Comparison of ENCODE assay signal across 19 mouse cellular contexts in genomic region chr3:30392218-30392617, GRCm38 (mm10).
DNase-seq lines count a peak whose midpoint lies in the region; ATAC-seq lines count a peak whose summit lies in the region.
"Had no signal": no experiment of that assay in that cellular context is flagged by ENCODE, and none has a peak within 500 bp of the region (broad histone marks: within the 10 kb centered on the region; RNA-seq: fewer than 3 reads in every experiment).

No protein-coding gene starts in this region.

- no peaks in the 10 kb centered on the region for H3K27me3 ChIP-seq in lung, embryonic 15.5 days
- H3K27me3 ChIP-seq in forebrain, embryonic 12.5 days = no peaks in the 10 kb centered on the region
- H3K27me3 ChIP-seq: hindbrain, embryonic 13.5 days; limb, embryonic 12.5 days; midbrain, embryonic 12.5 days; neural tube, embryonic 13.5 days had no signal

- no peaks in the 10 kb centered on the region for H3K36me3 ChIP-seq in lung, embryonic 15.5 days
- no peaks in the 10 kb centered on the region for H3K36me3 ChIP-seq in forebrain, embryonic 12.5 days (replicated peaks)
- H3K36me3 ChIP-seq: embryonic facial prominence, embryonic 15.5 days; hindbrain, embryonic 13.5 days; limb, embryonic 12.5 days; midbrain, embryonic 12.5 days; neural tube, embryonic 13.5 days had no signal

- no peak for DNase-seq in lung, postnatal 25 days (ENCODE audit: low spot score)
- peak; percentile 21 to 30 for DNase-seq in heart, adult 9 months (ENCODE audit: low spot score in 2 of 2)
- DNase-seq in heart, postnatal 10 days = peak; percentile 62 to 66
- DNase-seq in embryo, embryonic 11 days = no peak
- DNase-seq in spleen, adult 18-20 months = no peak
- DNase-seq: gastrocnemius, postnatal 36 days; kidney, postnatal 25 days; lung, postnatal 4 days; right cerebral cortex, postnatal 14 days; thymus, postnatal 14 days had no signal

- H3K9me3 ChIP-seq in lung, embryonic 15.5 days = no peaks in the 10 kb centered on the region
- H3K9me3 ChIP-seq in forebrain, embryonic 12.5 days = no peaks in the 10 kb centered on the region
- H3K9me3 ChIP-seq: embryonic facial prominence, embryonic 15.5 days; hindbrain, embryonic 13.5 days; limb, embryonic 12.5 days; midbrain, embryonic 12.5 days; neural tube, embryonic 13.5 days had no signal

- no peak overlapping the region for H3K9ac ChIP-seq in lung, embryonic 15.5 days
- H3K9ac ChIP-seq in forebrain, embryonic 12.5 days = no peak overlapping the region
- H3K9ac ChIP-seq: embryonic facial prominence, embryonic 15.5 days; hindbrain, embryonic 13.5 days; limb, embryonic 12.5 days; midbrain, embryonic 12.5 days; neural tube, embryonic 13.5 days had no signal

- peaks cover 19% of the 10 kb centered on the region for H3K4me1 ChIP-seq in lung, embryonic 15.5 days
- peaks cover 11% of the 10 kb centered on the region for H3K4me1 ChIP-seq in forebrain, embryonic 12.5 days

- no peak overlapping the region for H3K4me2 ChIP-seq in lung, embryonic 15.5 days
- no peak overlapping the region for H3K4me2 ChIP-seq in forebrain, embryonic 12.5 days
- H3K4me2 ChIP-seq: embryonic facial prominence, embryonic 15.5 days; hindbrain, embryonic 13.5 days; limb, embryonic 12.5 days; midbrain, embryonic 12.5 days; neural tube, embryonic 13.5 days had no signal

- WGBS in lung, embryonic 15.5 days = 22% methylated on average over 4 of the region's 4 CpGs
- 17% methylated on average over 4 of the region's 4 CpGs for WGBS in forebrain, embryonic 12.5 days

- no peak overlapping the region for H3K4me3 ChIP-seq in lung, embryonic 15.5 days
- no peak overlapping the region for H3K4me3 ChIP-seq in forebrain, embryonic 12.5 days (replicated peaks)
- H3K4me3 ChIP-seq: embryonic facial prominence, embryonic 15.5 days; hindbrain, embryonic 13.5 days; left cerebral cortex, adult 2 months; limb, embryonic 12.5 days; midbrain, embryonic 12.5 days; neural tube, embryonic 13.5 days had no signal

- intact Hi-C loops in heart, postnatal 10 days (cut with DNase I) = no loop called here

- peak overlapping the region; percentile 6; the same call in 1 of the 2 replicates for H3K27ac ChIP-seq in lung, embryonic 15.5 days
- H3K27ac ChIP-seq in forebrain, embryonic 12.5 days = no peak overlapping the region
- H3K27ac ChIP-seq: embryonic facial prominence, embryonic 15.5 days; hindbrain, embryonic 13.5 days; left cerebral cortex, adult 2 months; midbrain, embryonic 12.5 days; neural tube, embryonic 13.5 days; stomach, postnatal 0 days had no signal

- ATAC-seq in lung, embryonic 15.5 days (ENCODE audit: borderline replicate concordance, extremely low read depth, low FRiP score, low TSS enrichment) = no peak
- no peak for ATAC-seq in forebrain, embryonic 12.5 days (ENCODE audit: low FRiP score)

Comparison
In these comparisons a context has a peak if more than half of its experiments do, and no peak if none do; other contexts are left out.
1. DNase-seq: peak in heart, adult 9 months (2 of 2) and heart, postnatal 10 days (2 of 2); none in lung, postnatal 25 days (single experiment), embryo, embryonic 11 days (single experiment) and spleen, adult 18-20 months (0 of 2).